Mouse (Mus musculus): ENCODE data around the gene Ide. TPM values are rescaled to one million over a fixed set of nuclear protein-coding genes. Genes with fewer than 3 reads are reported as not detected.
A peak's percentile ranks its signal among the peaks of the same experiment; 100 is the strongest.

Gene Ide
- 94.3 TPM in 1 of 2 replicates, not detected in the other for polyA plus RNA-seq (2012; ENCODE audit: insufficient read depth, insufficient read length, low replicate concordance, missing spikeins)

GRCm38 (mm10) chr19:37337752-37338151 is at the start of gene Ide:
TSS of gene Ide (minus strand) at chr19:37337852.
- no peak within 1 kb of the TSS for H3K27ac ChIP-seq (ENCODE audit: insufficient read depth, low read depth, low read length)
- WGBS = 67% methylated on average over 4 of the region's 4 CpGs
- no peak within 1 kb of the TSS for H3K4me3 ChIP-seq (ENCODE audit: insufficient read depth, low read depth, low read length)
- peaks cover 3% of the 10 kb centered on the region; the same call in 1 of the 2 replicates for H3K4me1 ChIP-seq (ENCODE audit: control insufficient read depth, insufficient read depth, low read length)
- no peak for TF ChIP-seq POLR2A (IDR thresholded peaks at IDR 0.05; ENCODE audit: insufficient read depth, low read depth, low read length)
- no peak for TF ChIP-seq CTCF (IDR thresholded peaks at IDR 0.05; ENCODE audit: insufficient read depth, low read depth, low read length)

GRCm38 (mm10) chr19:37386126-37386525 is 48.5 kb upstream of the Ide start:
- TF ChIP-seq CTCF (IDR thresholded peaks at IDR 0.05; ENCODE audit: insufficient read depth, low read depth, low read length) (no peak), POLR2A (IDR thresholded peaks at IDR 0.05; ENCODE audit: insufficient read depth, low read depth, low read length) (no peak)

GRCm38 (mm10) chr19:37378816-37379215 is 41.2 kb upstream of the Ide start:
- TF ChIP-seq CTCF (IDR thresholded peaks at IDR 0.05; ENCODE audit: insufficient read depth, low read depth, low read length) = no peak
- no peak for TF ChIP-seq POLR2A (IDR thresholded peaks at IDR 0.05; ENCODE audit: insufficient read depth, low read depth, low read length)
- no peaks in the 10 kb centered on the region for H3K4me1 ChIP-seq (ENCODE audit: control insufficient read depth, insufficient read depth, low read length)
- no peak overlapping the region for H3K4me3 ChIP-seq (ENCODE audit: insufficient read depth, low read depth, low read length)
- no peak overlapping the region for H3K27ac ChIP-seq (ENCODE audit: insufficient read depth, low read depth, low read length)
- 51% methylated on average over 6 of the region's 6 CpGs for WGBS

More at GRCm38 (mm10) chr19:37386126-37386525, 48.5 kb upstream of the Ide start:
- 85% methylated on average over 3 of the region's 3 CpGs for WGBS
- Histone ChIP-seq H3K4me1 (ENCODE audit: control insufficient read depth, insufficient read depth, low read length) (no peaks in the 10 kb centered on the region), H3K4me3 (ENCODE audit: insufficient read depth, low read depth, low read length) (no peak overlapping the region), H3K27ac (ENCODE audit: insufficient read depth, low read depth, low read length) (no peak overlapping the region)

DNA sequence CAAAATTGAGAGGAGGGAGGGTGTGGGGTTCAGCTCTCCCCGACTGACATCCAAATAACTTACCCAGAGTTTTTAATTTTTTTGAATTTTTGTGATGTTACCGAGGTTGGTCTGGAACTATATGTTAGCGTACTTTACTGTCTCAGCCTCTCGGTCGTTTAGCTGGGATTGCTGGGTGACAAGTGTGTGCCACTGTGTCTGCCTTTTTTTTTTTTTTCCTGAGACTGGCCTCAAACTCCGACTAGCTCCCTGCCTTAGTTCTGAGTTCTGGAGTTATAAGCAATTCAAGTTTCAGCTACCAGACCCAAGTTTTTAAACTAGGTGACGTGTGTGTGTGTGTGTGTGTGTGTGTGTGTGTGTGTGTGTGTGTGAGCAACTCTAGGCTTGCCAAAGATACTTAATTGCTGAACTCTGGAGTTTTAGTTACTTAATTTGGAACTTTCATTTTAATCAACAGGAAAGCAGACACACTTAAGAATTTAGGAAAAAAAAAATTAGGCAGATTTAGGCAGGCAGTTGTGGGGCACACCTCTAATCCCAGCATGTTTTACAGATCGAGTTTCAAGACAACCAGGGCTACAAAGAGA is 39.8 kb upstream of the Ide start:
- TF ChIP-seq CTCF (IDR thresholded peaks at IDR 0.05; ENCODE audit: insufficient read depth, low read depth, low read length) (no peak), POLR2A (IDR thresholded peaks at IDR 0.05; ENCODE audit: insufficient read depth, low read depth, low read length) (no peak)
- WGBS = 11% methylated on average over 8 of the region's 8 CpGs
- H3K27ac ChIP-seq (ENCODE audit: insufficient read depth, low read depth, low read length) = no peak overlapping the region
- H3K4me3 ChIP-seq (ENCODE audit: insufficient read depth, low read depth, low read length) = no peak overlapping the region
- H3K4me1 ChIP-seq (ENCODE audit: control insufficient read depth, insufficient read depth, low read length) = no peaks in the 10 kb centered on the region

DNA sequence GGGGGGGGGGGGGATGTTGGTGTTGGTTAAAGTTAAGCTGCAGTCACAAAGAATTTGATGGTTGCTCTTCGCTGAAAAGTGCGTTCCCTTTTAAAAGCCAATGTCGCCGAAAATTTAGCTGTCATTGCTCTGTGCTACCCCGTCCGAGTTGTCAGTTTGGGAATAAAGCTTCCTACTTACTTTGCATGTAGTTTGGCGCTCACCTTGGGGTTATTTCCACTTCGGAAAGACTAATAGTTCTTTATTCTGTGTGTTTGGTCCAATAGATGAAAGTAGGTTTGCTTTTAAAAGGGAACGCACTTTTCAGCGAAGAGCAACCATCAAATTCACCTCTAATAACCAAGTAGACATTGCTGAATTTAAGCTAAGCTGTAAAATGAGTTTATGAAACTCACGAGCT is 39.2 kb upstream of the Ide start:
- TF ChIP-seq CTCF (IDR thresholded peaks at IDR 0.05; ENCODE audit: insufficient read depth, low read depth, low read length) (no peak), POLR2A (IDR thresholded peaks at IDR 0.05; ENCODE audit: insufficient read depth, low read depth, low read length) (no peak)
- Histone ChIP-seq H3K4me1 (ENCODE audit: control insufficient read depth, insufficient read depth, low read length) (no peaks in the 10 kb centered on the region), H3K4me3 (ENCODE audit: insufficient read depth, low read depth, low read length) (peak overlapping the region; percentile 62), H3K27ac (ENCODE audit: insufficient read depth, low read depth, low read length) (no peak overlapping the region)
- under 1% methylated on average over 11 of the region's 11 CpGs for WGBS

DNA sequence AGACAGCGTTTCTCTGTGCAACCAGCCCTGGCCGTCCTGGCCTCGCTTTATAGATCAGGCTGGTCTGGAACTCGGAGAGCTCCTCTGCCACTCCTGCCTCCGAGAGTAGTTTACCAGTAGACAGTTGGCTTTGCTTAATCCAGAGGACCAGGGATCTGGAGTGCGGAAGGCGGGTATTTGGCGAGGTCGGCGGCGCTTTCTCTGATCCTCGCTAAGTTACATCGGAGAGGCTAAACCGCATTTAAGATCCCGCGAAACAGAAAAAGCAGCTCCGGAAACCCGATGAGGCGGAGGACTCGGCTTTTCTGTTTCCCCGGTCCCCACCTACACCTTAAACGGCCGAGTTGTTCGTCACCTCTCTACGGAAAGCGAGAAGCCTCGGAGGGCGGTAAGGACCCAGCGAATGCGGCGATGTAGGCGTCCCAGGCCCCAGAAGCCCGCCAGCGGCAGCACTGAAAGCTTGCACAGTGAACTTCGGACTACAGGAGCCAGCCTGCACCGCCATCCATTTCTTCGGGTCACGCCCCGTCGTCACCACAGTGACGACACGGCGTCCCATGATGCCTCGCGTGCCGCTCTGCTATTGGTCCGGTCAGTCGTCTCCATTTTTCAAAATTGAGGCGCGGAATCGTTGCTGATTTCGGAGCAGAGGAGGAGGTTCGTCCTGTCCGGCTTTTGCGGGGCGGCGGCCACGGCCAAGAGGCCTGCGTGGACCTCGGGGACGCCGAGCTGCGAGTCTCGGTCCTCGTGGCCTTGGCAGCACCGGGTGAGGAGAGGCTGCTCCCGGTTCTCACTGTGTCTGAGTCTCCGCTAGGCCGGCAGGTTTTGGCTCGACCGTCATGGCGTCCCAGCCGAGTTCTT is 38.3 kb upstream of the Ide start, which contains the start of gene Kif11:
TSS of gene Kif11 (plus strand) at position 649 of the 861 bp plus-strand sequence.
- peak; percentile 71 for TF ChIP-seq POLR2A (IDR thresholded peaks at IDR 0.05; ENCODE audit: insufficient read depth, low read depth, low read length)
- TF ChIP-seq CTCF (IDR thresholded peaks at IDR 0.05; ENCODE audit: insufficient read depth, low read depth, low read length) = no peak
- Histone ChIP-seq H3K4me3 (ENCODE audit: insufficient read depth, low read depth, low read length) (peak within 1 kb of the TSS; percentile 62), H3K4me1 (ENCODE audit: control insufficient read depth, insufficient read depth, low read length) (no peaks in the 10 kb centered on the region), H3K27ac (ENCODE audit: insufficient read depth, low read depth, low read length) (peak within 1 kb of the TSS; percentile 79; the same call in 1 of the 2 replicates)
- under 1% methylated on average over 73 of the region's 73 CpGs for WGBS

DNA sequence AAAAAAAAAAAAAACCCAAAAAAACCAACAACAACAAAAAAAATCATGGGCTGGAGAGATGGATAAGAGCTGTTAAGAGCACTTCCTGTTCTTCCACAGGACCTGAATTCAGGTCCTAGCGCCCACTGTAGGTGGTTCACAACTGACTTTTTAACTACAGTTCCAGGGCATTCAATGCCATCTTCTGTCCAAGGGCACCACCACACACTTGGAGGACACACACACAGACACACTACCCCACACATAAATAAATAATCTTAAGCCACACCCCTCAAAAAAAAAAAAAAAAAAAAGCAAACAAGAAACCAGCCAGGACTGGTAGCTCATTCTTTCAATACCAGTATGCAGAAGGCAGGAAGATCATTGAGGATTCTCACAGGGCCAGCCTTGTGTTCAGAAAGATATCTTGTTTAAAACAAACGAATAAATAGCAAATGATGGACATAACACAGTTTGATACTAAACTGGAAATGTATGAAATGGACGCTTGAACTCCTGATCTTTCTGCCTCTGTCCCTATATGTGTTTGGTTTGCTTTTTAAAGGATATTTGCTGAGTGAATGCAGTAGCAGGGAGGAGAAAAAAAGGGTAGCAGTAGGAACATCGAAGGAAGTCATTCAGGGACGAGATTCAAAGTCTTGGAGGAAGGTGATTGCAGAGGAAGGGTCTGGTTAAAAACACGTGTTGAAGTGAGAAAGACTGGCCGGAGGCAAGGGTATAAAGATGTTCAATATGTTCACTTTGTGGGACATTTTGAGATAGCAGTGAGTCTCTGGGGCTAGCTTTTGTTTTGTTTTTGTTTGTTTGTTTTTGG is 37.5 kb upstream of the Ide start:
- TF ChIP-seq POLR2A (IDR thresholded peaks at IDR 0.05; ENCODE audit: insufficient read depth, low read depth, low read length) (no peak), CTCF (IDR thresholded peaks at IDR 0.05; ENCODE audit: insufficient read depth, low read depth, low read length) (no peak)
- Histone ChIP-seq H3K27ac (ENCODE audit: insufficient read depth, low read depth, low read length) (peak overlapping the region; percentile 79; the same call in 1 of the 2 replicates), H3K4me1 (ENCODE audit: control insufficient read depth, insufficient read depth, low read length) (no peaks in the 10 kb centered on the region), H3K4me3 (ENCODE audit: insufficient read depth, low read depth, low read length) (peak overlapping the region; percentile 62)
- 21% methylated on average over 7 of the region's 7 CpGs for WGBS

DNA sequence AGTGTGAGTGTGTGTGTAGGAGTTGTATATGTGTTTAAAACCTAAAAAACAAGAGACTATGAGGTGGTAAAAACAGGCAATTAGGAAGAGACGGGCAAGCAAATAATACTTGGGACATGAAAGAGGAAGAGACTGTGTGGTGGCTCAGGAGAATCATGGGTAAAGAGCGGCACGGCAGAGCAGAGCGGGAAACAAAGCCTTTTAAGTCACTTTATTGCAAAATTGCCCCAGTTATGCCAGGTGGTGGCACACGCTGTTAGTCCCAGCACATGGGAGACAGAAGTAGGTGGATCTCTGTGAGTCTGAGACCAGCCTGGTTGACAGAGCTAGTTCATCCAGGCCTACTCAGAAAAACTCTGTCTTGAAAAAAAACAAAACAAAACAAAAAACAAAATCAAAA is 32.7 kb upstream of the Ide start:
- TF ChIP-seq CTCF (IDR thresholded peaks at IDR 0.05; ENCODE audit: insufficient read depth, low read depth, low read length) (no peak), POLR2A (IDR thresholded peaks at IDR 0.05; ENCODE audit: insufficient read depth, low read depth, low read length) (no peak)
- 91% methylated on average over 5 of the region's 5 CpGs for WGBS
- Histone ChIP-seq H3K27ac (ENCODE audit: insufficient read depth, low read depth, low read length) (no peak overlapping the region), H3K4me3 (ENCODE audit: insufficient read depth, low read depth, low read length) (no peak overlapping the region), H3K4me1 (ENCODE audit: control insufficient read depth, insufficient read depth, low read length) (no peaks in the 10 kb centered on the region)

Data from olfactory bulb, adult 2 months (tissue).